Mouse (Mus musculus) Patski (cell line): ENCODE results near the gene Duoxa1. TPM values are rescaled to one million over a fixed set of nuclear protein-coding genes. Genes with fewer than 3 reads are reported as not detected.
"Not testable (repeated sequence)": the region's sequence is repeated elsewhere in the genome, so short reads cannot be mapped to it uniquely, and the experiment has no call there.

Source experiments
- ATAC-seq: fragments of 100-300 bp; one replicate; pipeline ENCODE4 v1.8.0; 2021
- CTCF ChIA-PET: fragments of 350-600 bp; sonication (Branson Sonifier 250); formaldehyde crosslinking; loops from one replicate; lab custom pipeline; 2022; ENCODE audit warnings: inconsistent platforms; lab: Charles Lee
- POLR2A ChIA-PET: fragments of 350-600 bp; sonication (Branson Sonifier 250); formaldehyde crosslinking; loops from one replicate; lab custom pipeline; 2022; ENCODE audit warnings: antibody characterized with exemption, inconsistent platforms; lab: Charles Lee
- DNase-seq: peaks from one replicate; pipeline ENCODE4 v3.0.0-alpha.2; 2011; ENCODE audit warnings: low read depth, low spot score
- H3K27me3 ChIP-seq: fragments of 371-371 bp; one replicate; pipeline ENCODE4 v1.5.1; 2021
- CTCF ChIP-seq: fragments of 100-300 bp; IDR thresholded peaks from one replicate; pipeline ENCODE4 v1.5.1; 2021
- in situ Hi-C: fragments of 300-500 bp; cut with MboI; formaldehyde crosslinking; loops from 3 replicates; pipeline ENCODE4 v1.11.1; 2018; ENCODE audit warnings: low pct_unique_long_range_greater_than_20kb, mixed read lengths
- polyA plus RNA-seq: library from polyadenylated mRNA; unstranded; gene quantifications from one replicate; pipeline ENCODE4 v1.2.3, GENCODE M21; 2021

Duoxa1 gene
- polyA plus RNA-seq, 1 experiment from 2014 or later = 0.05 TPM

GRCm38 (mm10) chr2:122332222-122332621 is 18.7 kb upstream of the Duoxa1 start:
- TF ChIP-seq CTCF = no peak
- CTCF ChIA-PET = no interaction called here
- in situ Hi-C loops = no loop called here

GRCm38 (mm10) chr2:122330317-122330716 is 16.8 kb upstream of the Duoxa1 start:
- POLR2A ChIA-PET, CTCF ChIA-PET, H3K27me3 ChIP-seq, ATAC-seq, DNase-seq, in situ Hi-C loops: not testable (repeated sequence)

More at GRCm38 (mm10) chr2:122332222-122332621, 18.7 kb upstream of the Duoxa1 start:
- no peaks in the 10 kb centered on the region for H3K27me3 ChIP-seq
- no peak for DNase-seq
- ATAC-seq = no peak
- POLR2A ChIA-PET = no interaction called here

GRCm38 (mm10) chr2:122327986-122328385 is 14.5 kb upstream of the Duoxa1 start:
- in situ Hi-C loops = no loop called here
- CTCF ChIA-PET = interaction anchor here (0.7 to 2.2 kb wide), 3 partner anchors 12 to 25 kb away, joined by 3 to 7 read pairs (median 4); no protein-coding TSS in a partner anchor
- no peak for TF ChIP-seq CTCF
- ATAC-seq (peak; percentile 73), DNase-seq (no peak)
- H3K27me3 ChIP-seq = no peaks in the 10 kb centered on the region
- POLR2A ChIA-PET = interaction anchor here (0.8 kb wide), 1 partner anchor 12 kb away, joined by 3 read pairs; the partner anchor contains the start of gene Duox1

GRCm38 (mm10) chr2:122325361-122325760 is 11.8 kb upstream of the Duoxa1 start:
- in situ Hi-C loops = no loop called here
- no peak for TF ChIP-seq CTCF
- ChIA-PET CTCF (interaction anchor here (0.8 to 2.0 kb wide), 3 partner anchors 10 to 43 kb away, joined by 3 to 6 read pairs (median 3); partner anchors contain the start of gene Duox1), POLR2A (interaction anchor here (0.7 kb wide), 1 partner anchor 74 kb away, joined by 4 read pairs; no protein-coding TSS in a partner anchor)
- ATAC-seq = no peak
- DNase-seq = no peak
- no peaks in the 10 kb centered on the region for H3K27me3 ChIP-seq

- CTCF ChIA-PET = no interaction called here
- no peaks in the 10 kb centered on the region for H3K27me3 ChIP-seq
- TF ChIP-seq CTCF = no peak
- DNase-seq (no peak), ATAC-seq (no peak)
- POLR2A ChIA-PET = no interaction called here
- in situ Hi-C loops = no loop called here
Observed at GRCm38 (mm10) chr2:122324586-122324985, 11.1 kb upstream of the Duoxa1 start.

GRCm38 (mm10) chr2:122323960-122324359 is 10.4 kb upstream of the Duoxa1 start:
- ATAC-seq = no peak
- CTCF ChIA-PET = no interaction called here

GRCm38 (mm10) chr2:122317384-122317783 is 3.9 kb upstream of the Duoxa1 start:
- no peak for TF ChIP-seq CTCF
- ChIA-PET CTCF (interaction anchor here (1.1 kb wide), 1 partner anchor 64 kb away, joined by 3 read pairs; no protein-coding TSS in a partner anchor), POLR2A (interaction anchor here (0.6 kb wide), 1 partner anchor 218 kb away, joined by 4 read pairs; no protein-coding TSS in a partner anchor)
- H3K27me3 ChIP-seq = no peaks in the 10 kb centered on the region
- DNase-seq = no peak
- in situ Hi-C loops = no loop called here
- ATAC-seq = no peak

More at GRCm38 (mm10) chr2:122323960-122324359, 10.4 kb upstream of the Duoxa1 start:
- in situ Hi-C loops = no loop called here
- no peak for TF ChIP-seq CTCF
- DNase-seq = no peak
- POLR2A ChIA-PET = no interaction called here
- no peaks in the 10 kb centered on the region for H3K27me3 ChIP-seq

- TF ChIP-seq CTCF = no peak
- DNase-seq (no peak), ATAC-seq (no peak)
- CTCF ChIA-PET = interaction anchor here (0.7 to 1.7 kb wide), 2 partner anchors 10 to 12 kb away, joined by 3 to 4 read pairs; no protein-coding TSS in a partner anchor
- no peaks in the 10 kb centered on the region for H3K27me3 ChIP-seq
- POLR2A ChIA-PET = interaction anchor here (0.6 to 1.6 kb wide), 2 partner anchors 12 to 245 kb away, joined by 3 to 4 read pairs; no protein-coding TSS in a partner anchor
- in situ Hi-C loops = no loop called here
Observed at GRCm38 (mm10) chr2:122315372-122315771, 1.8 kb upstream of the Duoxa1 start, which contains the start of gene Duox1. Gene Duox1 (plus strand): TSS chr2:122315672.

- TF ChIP-seq CTCF = peak; percentile 64
- H3K27me3 ChIP-seq = no peaks in the 10 kb centered on the region
- no peak for DNase-seq
- no peak for ATAC-seq
- CTCF ChIA-PET = interaction anchor here (1.0 kb wide), 1 partner anchor 9 kb away, joined by 3 read pairs; no protein-coding TSS in a partner anchor
- POLR2A ChIA-PET = no interaction called here
- in situ Hi-C loops = loop anchor here (5.0 kb wide), 1 partner anchor 64 kb away; no protein-coding TSS in a partner anchor
Observed at GRCm38 (mm10) chr2:122312722-122313417, 660 bp downstream of the Duoxa1 start.

- no peaks in the 10 kb centered on the region for H3K27me3 ChIP-seq
- ATAC-seq = no peak
- no peak for DNase-seq
- CTCF ChIA-PET = interaction anchor here (1.0 to 1.3 kb wide), 3 partner anchors 8 to 67 kb away, joined by 3 to 6 read pairs (median 3); no protein-coding TSS in a partner anchor
- POLR2A ChIA-PET = no interaction called here
- in situ Hi-C loops = loop anchor here (5.0 kb wide), 1 partner anchor 66 kb away; no protein-coding TSS in a partner anchor
- no peak for TF ChIP-seq CTCF
Observed at GRCm38 (mm10) chr2:122311561-122311960, 2.0 kb downstream of the Duoxa1 start.
